Mouse (Mus musculus): ENCODE measurements at regions not wholly inside any gene's neighbourhood (a gene's known extent, or its start where the extent isn't known, plus 50 kb on each side); places are given as distances from the start of the nearest gene placed in this dataset.

- no peaks in the 10 kb centered on the region for H3K9me3 ChIP-seq (ENCODE audit: control insufficient read depth, low read length)
- ATAC-seq (ENCODE audit: low FRiP score) (no peak), DNase-seq (ENCODE audit: low spot score) (no peak)
- H3K27me3 ChIP-seq (ENCODE audit: control insufficient read depth, insufficient read depth, low read length) = no peaks in the 10 kb centered on the region
- H3K27ac ChIP-seq = no peak overlapping the region
- 89% methylated on average over 5 of the region's 5 CpGs for WGBS
- H3K9ac ChIP-seq = no peak overlapping the region
- no peak overlapping the region for H3K4me3 ChIP-seq (replicated peaks; ENCODE audit: low read length)
- no peak overlapping the region for H3K4me2 ChIP-seq (replicated peaks)
- H3K4me1 ChIP-seq (replicated peaks; ENCODE audit: control insufficient read depth, insufficient read depth, low read length) = no peaks in the 10 kb centered on the region
- H3K36me3 ChIP-seq (replicated peaks; ENCODE audit: control insufficient read depth, insufficient read depth) = no peaks in the 10 kb centered on the region
Observed at GRCm38 (mm10) chr13:37710913-37711312, 67.3 kb upstream of the Rreb1 start.

- H3K9ac ChIP-seq = no peak overlapping the region
- no peaks in the 10 kb centered on the region for H3K9me3 ChIP-seq (ENCODE audit: control insufficient read depth, low read length)
- H3K4me2 ChIP-seq (replicated peaks) = no peak overlapping the region
- H3K4me1 ChIP-seq (replicated peaks; ENCODE audit: control insufficient read depth, insufficient read depth, low read length) = no peaks in the 10 kb centered on the region
- H3K27me3 ChIP-seq (ENCODE audit: control insufficient read depth, insufficient read depth, low read length) = no peaks in the 10 kb centered on the region
- H3K4me3 ChIP-seq (replicated peaks; ENCODE audit: low read length) = no peak overlapping the region
- DNase-seq (ENCODE audit: low spot score) (no peak), ATAC-seq (ENCODE audit: low FRiP score) (no peak)
- no peak overlapping the region for H3K27ac ChIP-seq
- WGBS = 90% methylated on average over 4 of the region's 4 CpGs
- H3K36me3 ChIP-seq (replicated peaks; ENCODE audit: control insufficient read depth, insufficient read depth) = no peaks in the 10 kb centered on the region
Observed at GRCm38 (mm10) chr13:37712908-37713496, 65.2 kb upstream of the Rreb1 start.

GRCm38 (mm10) chr13:37715058-37715712 lies 63.0 kb upstream of the Rreb1 start:
- Histone ChIP-seq H3K4me3 (replicated peaks; ENCODE audit: low read length) (no peak overlapping the region), H3K9ac (no peak overlapping the region), H3K27ac (no peak overlapping the region), H3K4me2 (replicated peaks) (no peak overlapping the region), H3K4me1 (replicated peaks; ENCODE audit: control insufficient read depth, insufficient read depth, low read length) (no peaks in the 10 kb centered on the region), H3K36me3 (replicated peaks; ENCODE audit: control insufficient read depth, insufficient read depth) (no peaks in the 10 kb centered on the region), H3K27me3 (ENCODE audit: control insufficient read depth, insufficient read depth, low read length) (no peaks in the 10 kb centered on the region), H3K9me3 (ENCODE audit: control insufficient read depth, low read length) (no peaks in the 10 kb centered on the region)
- DNase-seq (ENCODE audit: low spot score) (no peak), ATAC-seq (ENCODE audit: low FRiP score) (no peak)
- WGBS = 52% methylated on average over 9 of the region's 9 CpGs

- WGBS = 82% methylated on average over 15 of the region's 15 CpGs
- H3K4me3 ChIP-seq (replicated peaks; ENCODE audit: low read length) = no peak overlapping the region
- H3K36me3 ChIP-seq (replicated peaks; ENCODE audit: control insufficient read depth, insufficient read depth) = no peaks in the 10 kb centered on the region
- ATAC-seq (ENCODE audit: low FRiP score) = no peak
- H3K4me1 ChIP-seq (replicated peaks; ENCODE audit: control insufficient read depth, insufficient read depth, low read length) = no peaks in the 10 kb centered on the region
- no peak overlapping the region for H3K9ac ChIP-seq
- DNase-seq (ENCODE audit: low spot score) = no peak
- no peak overlapping the region for H3K27ac ChIP-seq
- H3K4me2 ChIP-seq (replicated peaks) = no peak overlapping the region
- H3K9me3 ChIP-seq (ENCODE audit: control insufficient read depth, low read length) = no peaks in the 10 kb centered on the region
- H3K27me3 ChIP-seq (ENCODE audit: control insufficient read depth, insufficient read depth, low read length) = no peaks in the 10 kb centered on the region
Observed at GRCm38 (mm10) chr13:37715770-37716693, 62.2 kb upstream of the Rreb1 start.

GRCm38 (mm10) chr13:37717793-37718192 lies 60.4 kb upstream of the Rreb1 start:
- H3K36me3 ChIP-seq (replicated peaks; ENCODE audit: control insufficient read depth, insufficient read depth) = no peaks in the 10 kb centered on the region
- 82% methylated on average over 1 of the region's 1 CpGs for WGBS
- H3K9me3 ChIP-seq (ENCODE audit: control insufficient read depth, low read length) = no peaks in the 10 kb centered on the region
- no peak overlapping the region for H3K4me3 ChIP-seq (replicated peaks; ENCODE audit: low read length)
- H3K9ac ChIP-seq = no peak overlapping the region
- no peak for DNase-seq (ENCODE audit: low spot score)
- H3K27ac ChIP-seq = no peak overlapping the region
- H3K4me1 ChIP-seq (replicated peaks; ENCODE audit: control insufficient read depth, insufficient read depth, low read length) = no peaks in the 10 kb centered on the region
- H3K27me3 ChIP-seq (ENCODE audit: control insufficient read depth, insufficient read depth, low read length) = no peaks in the 10 kb centered on the region
- H3K4me2 ChIP-seq (replicated peaks) = no peak overlapping the region
- no peak for ATAC-seq (ENCODE audit: low FRiP score)

GRCm38 (mm10) chr13:37718364-37718763 lies 59.8 kb upstream of the Rreb1 start:
- Histone ChIP-seq H3K4me1 (replicated peaks; ENCODE audit: control insufficient read depth, insufficient read depth, low read length) (no peaks in the 10 kb centered on the region), H3K27ac (no peak overlapping the region), H3K4me2 (replicated peaks) (no peak overlapping the region), H3K36me3 (replicated peaks; ENCODE audit: control insufficient read depth, insufficient read depth) (no peaks in the 10 kb centered on the region), H3K9ac (no peak overlapping the region), H3K9me3 (ENCODE audit: control insufficient read depth, low read length) (no peaks in the 10 kb centered on the region), H3K27me3 (ENCODE audit: control insufficient read depth, insufficient read depth, low read length) (no peaks in the 10 kb centered on the region), H3K4me3 (replicated peaks; ENCODE audit: low read length) (no peak overlapping the region)
- 78% methylated on average over 4 of the region's 4 CpGs for WGBS
- no peak for DNase-seq (ENCODE audit: low spot score)
- ATAC-seq (ENCODE audit: low FRiP score) = no peak

All from hindbrain, embryonic 14.5 days (tissue).